Mouse (Mus musculus): Measurements from ENCODE around the gene Zfp882.
"Not testable (repeated sequence)": the region's sequence is repeated elsewhere in the genome, so short reads cannot be mapped to it uniquely, and the experiment has no call there.

Zfp882 gene

GRCm38 (mm10) chr8:71952489-71952888 lies 44.1 kb downstream of the Zfp882 start:
- no peak for DNase-seq (ENCODE audit: low spot score in 2 of 2)

GRCm38 (mm10) chr8:71952961-71953700 lies 44.7 kb downstream of the Zfp882 start:
- not testable (repeated sequence) for DNase-seq (ENCODE audit: low spot score in 2 of 2)

GRCm38 (mm10) chr8:71954666-71955065 lies 46.3 kb downstream of the Zfp882 start:
- DNase-seq (ENCODE audit: low spot score in 2 of 2), result no peak

- no peak for DNase-seq (ENCODE audit: low spot score in 2 of 2)
These were observed 52.1 kb downstream of the Zfp882 start for GRCm38 (mm10) chr8:71960483-71960882.

GRCm38 (mm10) chr8:71961796-71962195 lies 53.4 kb downstream of the Zfp882 start:
- DNase-seq (ENCODE audit: low spot score in 2 of 2), result no peak

GRCm38 (mm10) chr8:71964051-71964450 lies 55.6 kb downstream of the Zfp882 start:
- DNase-seq (ENCODE audit: low spot score in 2 of 2), result no peak

GRCm38 (mm10) chr8:71965166-71965565 lies 56.8 kb downstream of the Zfp882 start:
- no peak for DNase-seq (ENCODE audit: low spot score in 2 of 2)

Measured in frontal cortex, postnatal 10 days (tissue).